Mouse (Mus musculus): ENCODE data around the gene Nprl3. TPM values are rescaled to one million over a fixed set of nuclear protein-coding genes. Genes with fewer than 3 reads are reported as not detected.
"Not testable (repeated sequence)": the region's sequence is repeated elsewhere in the genome, so short reads cannot be mapped to it uniquely, and the experiment has no call there.

Nprl3 gene
- total RNA-seq, 2 experiments from 2014 or later: 35.6 to 45.7 TPM

DNA sequence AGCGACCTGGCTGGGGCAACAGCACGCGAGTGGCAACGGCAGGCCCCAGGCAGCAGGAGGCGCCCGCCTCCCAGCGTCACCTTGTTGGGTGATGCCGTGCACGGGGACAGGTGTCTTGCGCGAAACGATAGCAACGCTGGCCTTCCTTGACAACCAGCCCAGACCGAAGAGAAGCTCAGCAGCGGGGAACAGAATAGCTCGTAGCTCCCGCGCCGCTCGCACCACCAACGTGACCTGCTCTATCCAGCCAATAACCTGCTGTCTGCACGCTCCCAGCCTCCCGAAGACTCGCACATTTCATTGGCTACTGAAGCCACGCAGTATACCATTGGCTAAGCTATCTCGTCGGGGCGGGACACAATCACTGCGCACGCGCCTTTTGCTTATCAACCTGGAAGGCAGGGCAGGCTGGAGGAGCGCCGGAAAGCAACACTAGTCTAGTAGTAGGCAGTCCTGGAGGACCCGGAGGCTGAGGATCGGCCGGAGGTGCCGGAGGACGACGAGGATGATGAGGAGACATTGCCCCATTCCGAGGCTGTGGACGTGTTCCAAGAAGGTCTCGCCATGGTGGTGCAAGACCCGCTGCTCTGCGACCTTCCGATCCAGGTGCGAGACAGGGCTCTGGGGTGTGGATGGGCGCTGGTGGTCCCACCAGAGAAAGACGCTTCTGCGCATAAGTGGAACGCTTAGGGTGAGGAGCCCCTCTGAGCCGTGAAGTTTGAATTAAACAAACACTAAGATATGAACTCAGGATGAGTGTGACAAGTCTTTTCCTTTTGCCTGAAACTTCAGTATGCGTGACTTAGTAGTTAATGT is 62.2 kb downstream of the Nprl3 start, which contains the start of gene Snrnp25:
Snrnp25 (plus strand) TSS at position 358 of the 816 bp plus-strand sequence.
- ATAC-seq (replicated peaks; ENCODE audit: low FRiP score, low TSS enrichment, poor library complexity, severe bottlenecking): peak; percentile 97

DNA sequence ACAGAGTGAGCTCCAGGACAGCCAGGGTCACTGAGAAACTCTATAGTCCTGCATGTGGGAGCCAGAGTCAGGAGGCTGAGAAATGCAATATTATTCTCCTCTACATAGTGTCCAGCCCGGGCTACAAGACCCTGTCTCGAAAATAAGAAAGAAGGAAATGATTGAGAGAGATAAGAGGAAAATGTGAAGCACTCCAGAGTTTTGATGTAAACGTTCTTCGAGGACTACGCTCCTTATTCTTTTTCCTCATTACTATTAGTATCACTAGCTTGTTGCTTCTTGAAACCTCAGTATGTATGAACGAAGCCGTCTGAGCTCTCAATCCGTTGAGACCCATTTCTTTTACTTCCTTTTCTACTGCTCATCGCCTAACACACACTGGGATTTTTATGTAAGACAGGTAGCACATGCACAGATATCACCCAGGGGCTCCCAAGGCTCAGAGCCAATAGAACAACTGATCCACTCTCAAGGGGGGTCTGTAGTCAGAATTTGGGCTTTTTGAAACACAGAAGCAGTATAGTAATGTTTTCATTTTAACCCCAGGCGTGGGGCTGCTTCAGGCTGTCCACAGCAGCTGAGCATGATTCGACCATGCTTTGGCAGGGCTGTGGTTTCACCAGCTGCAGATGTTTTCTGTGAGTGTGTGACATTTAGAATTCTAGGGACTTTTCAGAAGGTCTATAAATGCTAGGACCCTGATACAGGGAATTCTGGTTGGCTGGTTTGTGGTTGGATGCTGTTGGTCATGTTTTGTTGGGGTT is 65.4 kb downstream of the Nprl3 start:
- ATAC-seq (replicated peaks; ENCODE audit: low FRiP score, low TSS enrichment, poor library complexity, severe bottlenecking): no peak

DNA sequence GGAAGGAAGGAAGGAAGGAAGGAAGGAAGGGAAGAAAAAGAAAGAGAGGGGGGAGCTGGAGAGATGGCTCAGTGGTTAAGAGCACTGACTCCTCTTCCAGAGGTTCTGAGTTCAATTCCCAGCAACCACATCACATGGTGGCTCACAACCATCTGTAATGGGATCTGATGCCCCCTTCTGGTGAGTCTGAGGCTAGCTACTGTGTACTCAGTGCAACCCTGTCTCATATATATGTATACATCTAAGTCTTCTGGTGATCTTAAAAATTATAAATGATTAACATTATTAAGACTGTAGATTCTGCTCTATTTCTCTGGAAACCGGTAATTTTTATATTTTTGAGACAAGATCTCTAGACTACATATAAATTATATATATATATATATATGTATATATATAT is 66.5 kb downstream of the Nprl3 start:
- ATAC-seq (replicated peaks; ENCODE audit: low FRiP score, low TSS enrichment, poor library complexity, severe bottlenecking): not testable (repeated sequence)

DNA sequence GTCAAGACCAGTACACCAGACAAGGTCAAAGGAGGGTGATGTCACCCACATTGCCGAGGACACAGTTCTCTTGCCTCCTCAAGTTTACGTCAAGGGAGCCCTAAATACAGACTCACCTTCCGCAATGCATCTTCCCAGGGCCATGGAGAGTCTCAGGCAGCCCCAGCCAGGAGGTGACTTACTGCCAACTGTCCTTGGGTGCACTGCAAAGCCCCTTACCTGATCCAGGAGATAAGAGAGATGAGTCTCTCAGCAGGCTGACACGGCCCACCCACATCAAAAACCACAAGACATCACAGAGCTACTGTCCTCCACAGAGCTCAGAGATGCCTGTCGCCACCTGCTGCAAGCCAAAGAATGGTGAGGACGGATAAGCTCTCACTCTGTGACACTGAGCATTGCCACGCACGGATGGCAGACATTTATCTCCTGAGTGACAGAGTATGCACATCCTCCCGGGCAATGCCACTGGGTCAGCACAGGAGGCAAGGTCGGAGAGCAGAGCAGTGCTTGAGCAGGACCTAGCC is 67.4 kb downstream of the Nprl3 start, which contains the start of gene Il9r:
Il9r (minus strand) TSS at position 205 of the 527 bp plus-strand sequence.
- peak; percentile 72 for ATAC-seq (replicated peaks; ENCODE audit: low FRiP score, low TSS enrichment, poor library complexity, severe bottlenecking)

DNA sequence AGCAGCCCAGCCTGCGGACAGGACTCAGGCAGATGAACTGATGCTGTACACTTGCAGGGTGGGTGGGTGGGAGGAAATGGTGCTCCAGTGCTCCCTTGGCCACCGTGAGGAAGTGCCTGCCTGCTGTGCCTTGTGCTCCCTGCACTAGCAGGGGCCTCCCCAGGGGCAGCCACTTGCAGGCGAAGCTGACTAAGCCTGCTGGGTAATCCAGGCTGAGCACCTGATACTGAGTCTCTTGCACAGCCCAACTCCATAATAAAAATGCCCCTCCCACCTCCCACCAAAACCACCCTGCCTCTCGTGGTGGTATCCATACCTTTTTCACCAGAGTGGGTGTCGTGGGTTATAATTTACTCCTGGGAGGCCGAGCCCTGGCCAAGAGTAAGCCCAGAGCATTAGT is 68.3 kb downstream of the Nprl3 start:
- no peak for ATAC-seq (replicated peaks; ENCODE audit: low FRiP score, low TSS enrichment, poor library complexity, severe bottlenecking)

DNA sequence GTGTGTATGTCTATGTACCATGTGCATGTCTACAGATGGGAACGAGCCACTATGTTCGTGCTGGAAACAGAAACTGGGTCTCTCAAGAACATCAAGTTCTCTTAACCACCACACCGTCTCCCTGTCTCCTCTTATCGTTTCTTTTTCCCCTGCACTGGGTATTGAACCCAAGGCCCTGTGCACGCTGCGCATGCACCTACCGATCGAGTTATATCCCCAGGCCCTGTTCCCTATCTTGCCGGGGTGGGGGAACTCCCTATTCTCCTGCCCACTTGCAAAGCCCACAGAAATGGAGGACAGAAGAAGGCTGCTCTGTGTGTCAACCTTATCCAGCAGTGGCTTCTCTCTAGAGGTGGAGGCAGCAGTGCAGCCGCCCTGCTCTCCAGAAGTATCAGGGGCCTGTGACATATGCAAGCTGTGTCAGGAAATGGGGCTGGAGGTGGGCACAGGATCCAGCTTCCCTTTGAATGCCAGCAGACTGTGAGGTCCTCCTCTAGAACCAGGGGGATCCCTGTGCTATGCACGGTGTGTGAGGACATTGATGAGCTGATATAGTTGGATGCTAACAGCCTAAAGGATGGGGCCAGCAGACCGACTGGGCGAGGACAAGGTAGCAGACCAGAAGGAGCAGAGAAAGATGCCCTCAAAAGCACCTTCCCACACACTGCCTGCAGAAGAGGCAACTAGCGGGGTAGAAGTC is 69.1 kb downstream of the Nprl3 start:
- no peak for ATAC-seq (replicated peaks; ENCODE audit: low FRiP score, low TSS enrichment, poor library complexity, severe bottlenecking)

DNA sequence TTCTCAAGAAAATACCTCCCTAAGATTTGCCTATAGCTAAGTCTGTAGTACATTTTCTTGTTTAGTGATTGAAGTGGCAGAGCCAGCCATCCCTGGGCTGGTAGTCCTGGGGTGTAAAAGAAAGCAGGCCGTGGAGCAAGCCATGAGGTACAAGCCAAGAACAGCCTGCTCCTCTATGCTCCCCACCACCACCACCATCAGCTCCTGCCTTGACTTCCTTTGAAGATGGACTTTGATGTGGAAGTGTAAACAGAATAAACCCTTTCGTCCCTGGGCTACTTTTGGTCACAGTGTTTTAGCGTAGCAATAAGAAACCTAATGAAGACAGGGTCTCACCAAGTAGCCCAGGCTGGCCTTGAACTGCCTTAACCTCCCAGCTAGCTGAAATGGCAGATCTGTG is 69.7 kb downstream of the Nprl3 start:
- ATAC-seq (replicated peaks; ENCODE audit: low FRiP score, low TSS enrichment, poor library complexity, severe bottlenecking): no peak

DNA sequence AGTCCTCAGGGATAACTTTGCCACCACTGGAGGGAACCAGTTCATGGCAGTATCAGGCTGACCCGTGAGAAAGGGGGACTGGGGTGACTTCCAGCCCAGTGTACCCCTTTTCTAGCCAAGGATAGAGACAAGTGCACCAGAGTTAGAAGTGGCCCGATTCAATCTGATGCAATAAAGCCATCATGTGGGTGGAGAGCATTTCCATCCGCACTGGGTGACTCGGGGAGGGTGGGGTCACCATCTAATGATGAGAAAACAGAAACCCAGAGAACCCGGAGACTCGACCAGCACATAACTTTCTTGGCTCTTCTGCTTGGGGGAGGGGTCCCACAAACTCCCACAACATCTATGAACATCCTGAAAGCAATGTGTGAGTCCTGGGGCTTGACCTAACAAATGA is 70.8 kb downstream of the Nprl3 start:
- ATAC-seq (replicated peaks; ENCODE audit: low FRiP score, low TSS enrichment, poor library complexity, severe bottlenecking): no peak

DNA sequence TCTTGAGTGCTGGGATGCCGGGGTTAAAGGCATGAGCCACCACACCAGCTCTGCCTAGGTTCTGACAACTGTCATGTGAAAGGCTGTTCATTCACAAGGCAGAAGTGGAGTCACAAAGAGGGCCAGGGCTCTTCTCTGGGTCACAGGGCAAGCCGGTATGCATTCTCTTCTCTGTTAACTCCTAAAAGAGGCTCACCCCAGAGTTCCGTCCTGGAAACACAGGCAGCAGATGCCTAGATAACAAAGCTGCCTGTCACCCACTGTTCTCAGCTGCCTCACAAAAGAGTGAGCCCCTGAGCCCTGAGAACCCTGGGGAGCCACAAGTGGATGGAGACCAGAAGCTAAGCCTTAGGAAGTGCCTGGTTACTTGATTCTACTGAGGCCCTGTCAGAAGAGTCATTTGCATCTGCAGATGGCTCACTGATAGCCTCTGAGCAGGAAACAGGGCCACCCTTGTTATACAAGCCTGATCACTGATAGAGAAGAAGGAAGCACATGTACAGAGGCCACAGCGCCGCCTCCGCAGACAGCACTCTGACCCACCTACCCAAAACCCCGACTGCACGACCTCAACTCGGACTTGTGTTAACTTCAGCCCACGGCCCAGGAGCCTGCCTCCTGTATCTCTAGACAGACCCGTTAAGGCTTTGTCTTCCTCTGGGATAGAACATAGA is 71.5 kb downstream of the Nprl3 start:
- peak; percentile 27 for ATAC-seq (replicated peaks; ENCODE audit: low FRiP score, low TSS enrichment, poor library complexity, severe bottlenecking)

DNA sequence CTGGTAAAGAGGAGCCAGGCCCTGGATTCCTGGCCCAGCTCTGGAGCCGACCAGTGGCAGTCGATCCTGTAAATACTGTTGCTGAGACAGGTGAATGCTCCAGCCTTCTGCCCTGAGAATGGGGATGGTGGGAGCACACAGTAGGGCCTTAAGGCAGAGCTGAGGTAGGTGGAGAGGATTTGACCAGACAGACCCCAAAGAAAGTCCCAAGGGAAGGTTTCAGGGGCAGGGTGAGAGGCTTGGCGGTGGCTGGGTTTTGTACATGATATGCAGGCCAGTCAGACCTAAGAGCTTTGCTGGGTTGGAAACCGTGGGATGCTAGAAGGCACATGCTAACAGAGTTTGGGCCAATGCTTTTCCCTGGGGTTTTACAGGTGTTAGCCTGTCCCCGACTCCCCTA is 72.9 kb downstream of the Nprl3 start:
- ATAC-seq (replicated peaks; ENCODE audit: low FRiP score, low TSS enrichment, poor library complexity, severe bottlenecking): no peak

DNA sequence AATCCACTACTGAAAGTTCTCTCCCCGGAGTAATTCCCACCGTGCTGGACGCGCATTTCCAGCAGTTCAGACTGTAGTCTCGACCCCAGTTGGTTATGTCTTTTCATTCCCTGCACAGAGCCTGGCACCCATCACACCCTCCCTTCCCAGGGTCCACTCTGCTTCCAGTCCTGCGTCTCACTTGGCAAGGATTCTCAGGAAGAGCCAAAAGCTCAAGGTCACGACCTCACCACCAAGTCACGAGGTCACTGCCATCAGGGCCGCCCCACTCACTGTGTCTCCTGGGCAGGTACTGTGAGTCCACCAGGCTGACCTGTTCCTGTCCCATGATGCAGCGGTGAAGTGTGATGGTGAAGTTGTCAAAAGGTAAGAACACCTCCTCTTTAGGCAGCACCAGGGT is 73.4 kb downstream of the Nprl3 start:
- ATAC-seq (replicated peaks; ENCODE audit: low FRiP score, low TSS enrichment, poor library complexity, severe bottlenecking): no peak

DNA sequence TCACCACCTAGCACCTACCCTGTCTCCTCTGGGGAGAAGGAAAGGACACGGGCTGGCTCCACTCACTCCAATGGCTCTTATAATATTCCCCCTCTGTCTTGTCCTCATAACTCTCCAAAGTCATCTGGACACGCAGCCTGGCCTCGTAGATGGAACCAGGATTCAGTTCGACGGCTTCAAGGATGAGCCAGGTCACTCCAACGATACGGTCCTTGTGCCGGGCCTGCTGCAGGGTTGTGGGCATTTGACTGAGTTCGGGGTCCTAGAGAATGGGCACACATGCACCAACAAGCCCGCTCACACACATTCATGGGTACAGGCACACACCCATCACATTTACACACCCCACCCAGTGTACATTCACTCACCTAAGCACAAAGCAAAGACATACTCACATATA is 74.4 kb downstream of the Nprl3 start:
- no peak for ATAC-seq (replicated peaks; ENCODE audit: low FRiP score, low TSS enrichment, poor library complexity, severe bottlenecking)

DNA sequence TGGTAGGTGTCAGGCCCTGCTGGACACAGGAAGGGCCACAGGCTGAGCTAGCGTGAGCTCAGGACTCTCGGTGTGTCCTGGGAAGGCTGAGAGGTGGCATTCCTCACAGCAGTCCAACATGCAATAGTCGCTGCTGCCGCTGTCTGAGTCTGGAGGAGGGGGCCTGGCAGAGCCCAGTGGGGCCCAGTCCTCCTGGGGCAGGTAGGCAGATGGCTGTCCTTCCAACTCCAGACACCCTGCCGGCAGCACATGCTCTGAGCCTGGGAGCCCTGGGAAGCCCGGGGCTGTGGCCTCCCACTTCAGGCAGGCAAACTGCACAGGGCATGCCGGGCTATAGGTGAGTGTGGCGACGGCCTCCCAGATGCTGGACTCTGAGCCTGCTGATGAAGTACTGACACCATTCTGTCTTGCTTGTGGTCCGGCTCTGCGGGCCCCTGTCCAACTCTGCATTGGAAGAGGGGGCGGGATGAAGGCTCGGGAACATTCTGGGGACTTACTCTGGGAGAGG is 76.8 kb downstream of the Nprl3 start:
- ATAC-seq (replicated peaks; ENCODE audit: low FRiP score, low TSS enrichment, poor library complexity, severe bottlenecking): no peak

DNA sequence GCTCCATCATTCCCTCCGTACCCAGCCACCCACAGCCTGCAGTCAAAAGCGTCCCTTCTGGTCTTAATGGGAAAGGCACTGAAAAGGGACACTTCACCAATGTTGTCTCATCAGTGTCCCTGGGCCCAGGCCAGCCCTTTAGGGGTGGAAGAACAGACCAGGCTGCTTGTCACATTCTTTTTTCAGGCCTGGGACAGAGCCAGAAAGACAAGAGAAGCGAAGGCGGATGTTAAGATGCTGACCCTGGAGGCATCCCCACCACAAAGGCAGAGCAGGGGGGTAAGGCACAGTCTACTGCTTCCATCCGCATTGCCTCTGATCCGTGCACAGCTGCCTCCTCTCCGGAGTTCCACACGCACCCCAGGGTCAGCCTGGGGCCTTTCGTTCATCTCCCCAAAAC is 77.4 kb downstream of the Nprl3 start:
- ATAC-seq (replicated peaks; ENCODE audit: low FRiP score, low TSS enrichment, poor library complexity, severe bottlenecking): no peak

DNA sequence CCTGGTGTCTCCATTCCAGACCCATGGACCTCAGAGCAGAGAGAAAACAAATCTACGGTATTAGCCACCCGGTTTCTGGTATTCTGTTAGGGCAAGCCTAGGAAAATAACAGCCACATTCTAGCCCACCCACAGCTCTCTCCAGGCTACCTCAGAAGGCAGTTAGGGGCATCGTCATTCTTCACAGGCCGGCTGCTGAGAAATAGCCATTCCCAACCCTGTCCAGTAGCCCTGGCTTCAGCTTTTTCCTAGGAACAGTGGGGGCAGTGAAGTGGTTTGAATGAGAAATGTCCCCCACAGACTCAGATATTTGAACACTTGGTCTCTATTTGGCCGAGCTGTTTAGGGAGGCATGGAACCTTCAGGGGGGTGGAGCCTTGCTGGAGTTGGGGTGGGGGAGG is 78.1 kb downstream of the Nprl3 start:
- ATAC-seq (replicated peaks; ENCODE audit: low FRiP score, low TSS enrichment, poor library complexity, severe bottlenecking): no peak

DNA sequence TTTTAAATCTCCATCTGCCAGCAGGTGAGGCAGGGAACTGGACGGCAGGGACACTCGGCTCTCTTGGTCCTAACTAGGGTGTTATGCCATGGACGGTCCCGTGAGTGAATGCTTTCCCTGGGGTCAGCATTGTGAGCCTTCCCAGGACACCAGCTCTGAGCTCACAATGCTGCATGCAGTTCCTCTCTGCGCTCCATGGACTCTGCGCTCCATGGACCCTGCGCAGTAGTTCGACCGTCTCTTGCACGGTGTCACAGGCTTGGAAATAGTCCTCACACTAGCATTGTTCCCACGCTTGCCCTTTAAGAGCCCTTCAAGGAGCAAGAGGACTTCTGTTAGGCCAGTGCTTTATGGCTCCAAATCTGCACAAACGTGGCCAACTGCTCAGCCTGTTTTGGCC is 78.6 kb downstream of the Nprl3 start:
- no peak for ATAC-seq (replicated peaks; ENCODE audit: low FRiP score, low TSS enrichment, poor library complexity, severe bottlenecking)

DNA sequence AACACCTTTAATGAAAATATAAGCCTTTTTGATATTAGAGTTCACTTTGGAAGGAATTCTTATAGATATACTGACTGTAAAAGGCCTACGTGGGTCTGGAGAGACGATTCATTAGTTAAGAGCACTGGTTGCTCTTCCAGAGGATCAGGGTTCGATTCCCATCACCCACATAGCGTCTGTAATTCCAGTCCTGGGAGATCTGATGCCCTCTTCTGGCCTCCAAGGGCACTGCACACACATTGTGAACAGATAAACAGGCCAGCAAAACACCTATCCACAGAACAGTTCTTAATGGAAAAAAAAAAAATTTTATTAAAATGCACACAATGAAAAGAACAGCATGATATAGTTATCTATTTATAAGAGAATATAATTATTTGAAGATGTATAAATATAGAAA is 80.3 kb downstream of the Nprl3 start:
- ATAC-seq (replicated peaks; ENCODE audit: low FRiP score, low TSS enrichment, poor library complexity, severe bottlenecking): no peak

DNA sequence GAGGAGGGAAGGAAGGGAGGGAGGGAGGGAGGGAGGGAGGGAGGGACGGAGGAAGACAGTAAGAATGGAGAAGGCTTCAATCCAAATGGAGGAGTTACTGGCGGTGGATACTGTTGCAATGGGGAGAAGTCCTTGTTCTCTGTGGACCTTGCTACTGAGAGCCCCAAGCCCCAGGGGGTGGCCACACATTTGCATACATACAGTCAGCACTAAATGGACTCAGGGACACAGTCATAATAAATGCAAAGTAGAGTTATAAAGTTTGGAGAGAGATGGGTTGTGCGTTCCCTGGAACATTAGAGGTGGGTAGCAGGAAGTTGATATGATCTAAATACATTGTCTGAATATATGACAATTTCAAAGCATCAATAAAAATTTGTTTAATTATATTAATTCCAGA is 81.5 kb downstream of the Nprl3 start:
- no peak for ATAC-seq (replicated peaks; ENCODE audit: low FRiP score, low TSS enrichment, poor library complexity, severe bottlenecking)

DNA sequence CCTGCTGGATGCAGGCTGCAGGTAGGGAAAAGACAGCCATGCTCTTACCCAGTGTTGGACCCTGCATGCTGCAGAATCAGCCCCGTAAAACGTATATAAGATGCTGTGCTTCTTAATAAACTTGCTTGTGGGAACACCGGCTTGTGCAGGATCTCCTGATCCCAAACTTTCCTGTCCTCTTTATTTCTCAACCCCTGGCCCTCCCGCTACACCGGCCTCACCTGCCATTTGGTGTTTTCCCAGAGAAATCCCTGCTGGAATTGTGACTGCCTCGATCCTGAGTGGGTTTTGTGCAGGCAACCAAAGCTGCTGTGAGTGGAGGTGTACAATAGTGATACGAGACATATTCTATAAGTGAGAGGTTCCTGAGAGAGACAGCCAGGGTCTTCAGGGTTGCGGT is 83.0 kb downstream of the Nprl3 start:
- no peak for ATAC-seq (replicated peaks; ENCODE audit: low FRiP score, low TSS enrichment, poor library complexity, severe bottlenecking)
